Mouse (Mus musculus): ENCODE measurements around the gene Myh8. TPM values are rescaled to one million over a fixed set of nuclear protein-coding genes. Genes with fewer than 3 reads are reported as not detected.

Myh8 gene
- not detected in 2 replicates for total RNA-seq (2023)

GRCm38 (mm10) chr11:67276601-67277174, at the start of gene Myh8:
Gene Myh8 (plus strand): TSS chr11:67277124.

GRCm38 (mm10) chr11:67237481-67238079, 39.3 kb upstream of the Myh8 start, which contains the start of gene Myh4:
Gene Myh4 (plus strand): TSS chr11:67238029.

GRCm38 (mm10) chr11:67321358-67321757, 44.4 kb downstream of the Myh8 start, which contains the start of gene Myh13:
Gene Myh13 (plus strand): TSS chr11:67321658.

Other genes with a start within 250 kb of the Myh8 start
- 29.8 and 30.7 TPM in 2 replicates for gene Adprm, start 224.5 kb upstream of the Myh8 start, total RNA-seq (2023)
- gene Sco1, start 224.5 kb upstream of the Myh8 start, total RNA-seq (2023) = 5.5 and 5.8 TPM in 2 replicates
- gene Myh3, start 198.8 kb upstream of the Myh8 start, total RNA-seq (2023) = 0.09 TPM in 1 of 2 replicates, not detected in the other
- not detected in 2 replicates for gene Myh2, start 106.1 kb upstream of the Myh8 start, total RNA-seq (2023)
- not detected in 2 replicates for gene Myh1, start 77.1 kb upstream of the Myh8 start, total RNA-seq (2023)
- gene Myh4, start 39.1 kb upstream of the Myh8 start, total RNA-seq (2023) = not detected in 2 replicates
- not detected in 2 replicates for gene Myh13, start 44.5 kb downstream of the Myh8 start, total RNA-seq (2023)
- 162 and 169 TPM in 2 replicates for gene Gas7, start 178.3 kb downstream of the Myh8 start, total RNA-seq (2023)